Mouse (Mus musculus) liver, embryonic 14.5 days (tissue): Measurements from ENCODE around the gene Ildr2. TPM values are rescaled to one million over a fixed set of nuclear protein-coding genes. Genes with fewer than 3 reads are reported as not detected.

Experiments used
- ATAC-seq: fragments of 200-750 bp; cut with Nextera tagmentation; 2 replicates; pipeline ENCODE4 v1.8.0; 2017; ENCODE audit warnings: moderate number of reproducible peaks, mild to moderate bottlenecking, moderate library complexity; ENCODE audit not compliant: insufficient read depth
- DNase-seq, 3 experiments: peaks; one replicate each; pipeline ENCODE4 v3.0.0-alpha.2; 2012 to 2013; ENCODE audit warnings: low read depth in 3 of 3, low spot score in 3 of 3
- H3K27ac ChIP-seq: fragments of 300-500 bp; sonication (generic); 2 replicates; pipeline ENCODE4 v1.5.1; 2014; ENCODE audit warnings: moderate library complexity, mild to moderate bottlenecking, control low read depth, inconsistent platforms
- H3K27me3 ChIP-seq: fragments of 300-500 bp; sonication (generic); 2 replicates; pipeline ENCODE4 v1.6.1; 2014; ENCODE audit warnings: mild to moderate bottlenecking, low read length, moderate library complexity; ENCODE audit not compliant: control insufficient read depth, insufficient read depth
- H3K36me3 ChIP-seq: fragments of 300-500 bp; sonication (generic); replicated peaks from 2 replicates; pipeline ENCODE4 v1.6.1; 2014; ENCODE audit warnings: low read depth; ENCODE audit not compliant: control insufficient read depth, insufficient read depth
- H3K4me1 ChIP-seq, 2 experiments: fragments of 200-500 bp in 1 of 2; fragments of 300-500 bp in 1 of 2; sonication (generic) in 1 of 2; replicated peaks; 2 replicates each; pipeline ENCODE4 v1.6.1; 2012 to 2014; ENCODE audit warnings: antibody characterized with exemption in 1 of 2, inconsistent platforms in 1 of 2, low read length in 1 of 2; ENCODE audit not compliant: control insufficient read depth in 2 of 2, insufficient read depth in 2 of 2
- H3K4me2 ChIP-seq: fragments of 300-500 bp; sonication (generic); 2 replicates; pipeline ENCODE4 v1.6.1; 2014; ENCODE audit warnings: low read depth, mild to moderate bottlenecking, control low read depth, moderate library complexity
- H3K4me3 ChIP-seq, 2 experiments: fragments of 200-500 bp in 1 of 2; fragments of 300-500 bp in 1 of 2; sonication (generic) in 1 of 2; 2 replicates each; pipeline ENCODE4 v1.5.1; 2012 to 2014; ENCODE audit warnings: low read depth in 2 of 2, low read length in 2 of 2, mild to moderate bottlenecking in 2 of 2, control low read depth in 1 of 2, inconsistent platforms in 1 of 2, moderate library complexity in 1 of 2; ENCODE audit not compliant: insufficient read depth in 1 of 2
- H3K9ac ChIP-seq: fragments of 300-500 bp; sonication (generic); replicated peaks from 2 replicates; pipeline ENCODE4 v1.6.1; 2014; ENCODE audit warnings: mild to moderate bottlenecking, control low read depth, moderate library complexity
- H3K9me3 ChIP-seq: fragments of 300-500 bp; sonication (generic); 2 replicates; pipeline ENCODE4 v1.6.1; 2016; ENCODE audit warnings: low read length, mixed read lengths; ENCODE audit not compliant: control insufficient read depth
- CTCF ChIP-seq: IDR thresholded peaks from 2 replicates; pipeline ENCODE4 v1.5.1; 2016; ENCODE audit warnings: antibody characterized with exemption, low read depth, control low read depth
- EP300 ChIP-seq: IDR thresholded peaks from 2 replicates; pipeline ENCODE4 v1.6.1; 2016; ENCODE audit warnings: antibody characterized with exemption, low read depth
- WGBS: fragments of 180-500 bp; shearing (Covaris S2); extraction: QIAGEN DNeasy Blood & Tissue Kit; methylation state at CpG from one replicate; pipeline ENCODE4 v1.1.7; 2014; ENCODE audit not compliant: insufficient replicate concordance; 5-methylcytosine and 5-hydroxymethylcytosine counted together
- polyA plus RNA-seq, 2 experiments: library from polyadenylated mRNA; depleted of rRNA in 1 of 2; stranded (reverse) in 1 of 2; unstranded in 1 of 2; fragments of >200 nt; fragmentation: Nextera tagmentation in 1 of 2; extraction: Ambion mirVana in 1 of 2; gene quantifications; 2 replicates each; pipeline versions ENCODE4 v1.2.1 to v1.2.3; 2012 to 2014

Ildr2 gene
- polyA plus RNA-seq, 2 experiments: 0.03 TPM; not detected in 1

DNA sequence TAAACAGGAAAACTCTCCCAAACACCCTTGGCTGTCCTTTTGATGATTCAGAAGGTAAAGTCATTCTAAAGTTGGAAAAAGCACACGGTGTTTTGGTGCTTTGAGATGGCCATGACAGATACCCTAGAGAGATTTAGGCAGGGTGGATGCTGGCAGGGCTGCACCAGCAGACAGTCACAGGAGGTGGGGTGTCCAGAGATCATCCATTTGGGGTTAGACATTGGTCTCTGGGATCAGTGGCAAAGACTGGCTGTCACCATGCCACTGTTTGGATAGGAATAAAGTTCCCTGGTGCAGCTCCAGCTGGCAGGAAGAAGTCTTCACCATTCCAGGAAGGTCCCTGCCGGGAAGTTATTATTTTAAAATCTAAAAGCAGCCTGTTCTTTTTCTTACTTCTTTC, 24.8 kb downstream of the Ildr2 start:
- Histone ChIP-seq H3K27me3 (no peaks in the 10 kb centered on the region; the same call in 1 of the 2 replicates), H3K36me3 (no peaks in the 10 kb centered on the region), H3K27ac (no peak overlapping the region), H3K9ac (no peak overlapping the region), H3K9me3 (no peaks in the 10 kb centered on the region), H3K4me3 (no peak overlapping the region), H3K4me1 (no peaks in the 10 kb centered on the region), H3K4me2 (no peak overlapping the region)
- WGBS: 47% methylated on average over 2 of the region's 2 CpGs
- DNase-seq: no peak
- no peak for ATAC-seq
- TF ChIP-seq EP300 (no peak), CTCF (no peak)

DNA sequence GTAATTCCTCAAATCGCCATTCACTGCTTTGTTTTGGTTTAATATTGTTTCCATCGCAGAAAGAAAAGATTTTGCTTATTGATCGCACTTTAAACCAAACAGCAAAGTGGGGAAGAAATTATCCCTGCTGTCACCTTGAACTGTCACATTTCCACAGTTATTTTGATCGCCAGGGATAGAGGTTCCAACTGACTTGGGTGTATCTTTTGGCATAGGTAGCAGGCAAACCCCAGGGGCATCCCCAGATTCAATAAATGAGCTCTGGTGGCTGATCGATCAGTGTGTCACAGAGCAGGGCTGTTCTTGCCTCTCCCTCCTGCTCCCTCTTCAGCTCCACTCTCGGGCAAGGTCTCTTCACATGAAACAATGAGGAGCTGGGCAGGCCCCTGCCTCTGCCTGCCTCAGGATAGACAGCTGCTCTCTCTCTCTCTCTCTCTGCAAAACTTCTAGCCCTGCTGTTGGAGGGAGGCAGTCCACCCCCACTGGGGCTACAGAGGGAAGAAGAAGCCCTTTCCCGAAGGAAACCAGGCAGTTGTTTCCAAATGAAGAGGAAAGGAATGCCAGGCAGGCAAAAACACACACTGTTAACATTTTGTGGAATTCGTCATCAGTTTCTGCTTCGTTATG, 25.8 kb downstream of the Ildr2 start:
- ATAC-seq (no peak), DNase-seq (no peak)
- H3K4me1 ChIP-seq: no peaks in the 10 kb centered on the region
- H3K9me3 ChIP-seq: no peaks in the 10 kb centered on the region
- TF ChIP-seq EP300: no peak
- TF ChIP-seq CTCF: no peak
- no peaks in the 10 kb centered on the region for H3K36me3 ChIP-seq
- H3K9ac ChIP-seq: no peak overlapping the region
- no peak overlapping the region for H3K4me3 ChIP-seq
- no peak overlapping the region for H3K4me2 ChIP-seq
- WGBS: 39% methylated on average over 9 of the region's 9 CpGs
- no peak overlapping the region for H3K27ac ChIP-seq
- no peaks in the 10 kb centered on the region; the same call in 1 of the 2 replicates for H3K27me3 ChIP-seq

DNA sequence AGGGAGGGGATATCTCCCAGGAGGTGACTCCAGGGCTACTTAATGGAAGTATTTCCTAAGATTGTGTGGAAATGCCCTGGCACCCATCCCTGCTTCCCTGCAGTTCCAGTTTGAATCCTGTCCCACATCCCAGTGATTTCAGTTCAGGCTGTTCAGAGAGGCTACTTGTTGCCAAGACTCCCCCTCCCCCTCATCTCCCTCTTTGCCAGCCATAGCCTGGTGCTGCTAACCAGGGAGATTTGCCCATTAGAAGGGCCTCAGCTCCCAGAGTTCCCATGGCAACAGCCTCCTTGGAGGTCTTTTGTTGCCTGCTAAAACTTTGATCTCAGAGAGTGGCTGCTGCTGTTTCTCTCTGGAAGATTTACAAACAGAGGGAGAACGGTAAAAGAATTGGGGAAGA, 26.6 kb downstream of the Ildr2 start:
- no peaks in the 10 kb centered on the region; the same call in 1 of the 2 replicates for H3K27me3 ChIP-seq
- H3K4me2 ChIP-seq: no peak overlapping the region
- H3K9me3 ChIP-seq: no peaks in the 10 kb centered on the region
- ATAC-seq: no peak
- H3K4me1 ChIP-seq: no peaks in the 10 kb centered on the region
- no peaks in the 10 kb centered on the region for H3K36me3 ChIP-seq
- no peak overlapping the region for H3K4me3 ChIP-seq
- WGBS: 4% methylated on average over 1 of the region's 1 CpGs
- TF ChIP-seq CTCF: no peak
- H3K27ac ChIP-seq: no peak overlapping the region
- no peak overlapping the region for H3K9ac ChIP-seq
- DNase-seq: no peak

DNA sequence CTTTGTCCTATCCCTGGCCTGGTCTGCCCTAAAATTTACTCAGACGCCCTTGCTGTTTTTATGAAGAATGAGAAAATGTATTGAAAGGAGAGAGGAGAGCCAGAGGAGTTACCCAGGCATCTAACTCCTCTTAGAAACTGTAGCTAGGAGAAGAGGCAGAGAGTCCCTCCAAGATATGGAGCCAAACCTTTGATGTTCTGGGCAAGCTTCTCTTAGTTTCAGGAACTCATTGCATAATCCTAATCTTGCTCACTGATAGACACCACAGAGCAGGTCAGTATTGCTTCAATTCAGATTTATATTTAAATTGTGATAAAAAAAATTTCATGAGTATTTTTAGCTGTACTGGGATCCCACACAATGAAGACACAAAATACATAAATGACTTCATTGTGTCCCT, 27.3 kb downstream of the Ildr2 start:
- ATAC-seq (no peak), DNase-seq (no peak)
- Histone ChIP-seq H3K9ac (no peak overlapping the region), H3K36me3 (no peaks in the 10 kb centered on the region), H3K4me2 (no peak overlapping the region), H3K4me1 (no peaks in the 10 kb centered on the region), H3K27ac (no peak overlapping the region), H3K9me3 (no peaks in the 10 kb centered on the region), H3K4me3 (no peak overlapping the region), H3K27me3 (no peaks in the 10 kb centered on the region; the same call in 1 of the 2 replicates)
- WGBS: 58% methylated on average over 1 of the region's 1 CpGs
- no peak for TF ChIP-seq EP300
- TF ChIP-seq CTCF: no peak

DNA sequence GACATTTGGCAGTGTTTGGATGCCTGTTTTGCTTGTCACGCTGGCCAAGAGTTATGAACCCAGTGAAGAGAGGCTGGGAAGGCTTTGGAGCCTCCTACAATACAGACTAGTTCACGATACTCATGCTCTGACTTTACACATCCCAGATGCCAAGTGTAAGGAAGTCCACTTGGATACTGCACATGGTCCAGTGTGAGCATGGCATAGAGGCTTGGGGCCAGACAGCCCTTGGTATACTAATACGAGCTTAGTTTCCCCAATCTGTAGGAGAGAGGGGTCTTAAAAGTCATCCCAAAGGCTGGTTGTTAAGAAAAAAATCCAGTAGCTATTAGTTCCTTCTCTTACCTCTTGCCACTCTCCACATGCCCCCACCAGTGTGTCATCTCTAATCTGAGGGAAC, 27.9 kb downstream of the Ildr2 start:
- Histone ChIP-seq H3K27me3 (no peaks in the 10 kb centered on the region; the same call in 1 of the 2 replicates), H3K9ac (no peak overlapping the region), H3K4me1 (no peaks in the 10 kb centered on the region), H3K36me3 (no peaks in the 10 kb centered on the region), H3K4me2 (no peak overlapping the region), H3K9me3 (no peaks in the 10 kb centered on the region), H3K27ac (no peak overlapping the region), H3K4me3 (no peak overlapping the region)
- DNase-seq (no peak), ATAC-seq (no peak)
- TF ChIP-seq CTCF: no peak
- no peak for TF ChIP-seq EP300
- 61% methylated on average over 3 of the region's 3 CpGs for WGBS
